Mouse (Mus musculus): ENCODE data around the gene Itprid1. TPM values are rescaled to one million over a fixed set of nuclear protein-coding genes. Genes with fewer than 3 reads are reported as not detected.
A peak's percentile ranks its signal among the peaks of the same experiment; 100 is the strongest.

Gene Itprid1
- polyA plus RNA-seq, 2 experiments = not detected

- H3K9ac ChIP-seq (replicated peaks) = no peak overlapping the region
- no peak overlapping the region for H3K4me3 ChIP-seq (ENCODE audit: insufficient read depth in 1 of 2, low read depth in 2 of 2, low read length in 2 of 2)
- no peaks in the 10 kb centered on the region for H3K9me3 ChIP-seq (ENCODE audit: control insufficient read depth, low read length)
- no peak overlapping the region for H3K27ac ChIP-seq
- 38% methylated on average over 2 of the region's 2 CpGs for WGBS (ENCODE audit: insufficient replicate concordance)
- DNase-seq (ENCODE audit: low read depth in 3 of 3, low spot score in 3 of 3) = no peak
- TF ChIP-seq CTCF (IDR thresholded peaks at IDR 0.05; ENCODE audit: low read depth) (peak; percentile 47), EP300 (IDR thresholded peaks at IDR 0.05; ENCODE audit: low read depth) (no peak)
- no peaks in the 10 kb centered on the region for H3K4me1 ChIP-seq (replicated peaks; ENCODE audit: control insufficient read depth in 2 of 2, insufficient read depth in 2 of 2, low read length in 1 of 2)
- H3K4me2 ChIP-seq (ENCODE audit: low read depth) = no peak overlapping the region
- H3K36me3 ChIP-seq (replicated peaks; ENCODE audit: control insufficient read depth, insufficient read depth, low read depth) = no peaks in the 10 kb centered on the region
- ATAC-seq (ENCODE audit: insufficient read depth) = no peak
- H3K27me3 ChIP-seq (ENCODE audit: control insufficient read depth, insufficient read depth, low read length) = no peaks in the 10 kb centered on the region
Observed at GRCm38 (mm10) chr6:56025533-56025932, 188.8 kb downstream of the Itprid1 start.

- Histone ChIP-seq H3K4me1 (replicated peaks; ENCODE audit: control insufficient read depth in 2 of 2, insufficient read depth in 2 of 2, low read length in 1 of 2) (no peaks in the 10 kb centered on the region), H3K9me3 (ENCODE audit: control insufficient read depth, low read length) (no peaks in the 10 kb centered on the region), H3K9ac (replicated peaks) (no peak overlapping the region), H3K27me3 (ENCODE audit: control insufficient read depth, insufficient read depth, low read length) (no peaks in the 10 kb centered on the region), H3K4me2 (ENCODE audit: low read depth) (no peak overlapping the region), H3K27ac (no peak overlapping the region), H3K36me3 (replicated peaks; ENCODE audit: control insufficient read depth, insufficient read depth, low read depth) (no peaks in the 10 kb centered on the region), H3K4me3 (ENCODE audit: insufficient read depth in 1 of 2, low read depth in 2 of 2, low read length in 2 of 2) (no peak overlapping the region)
- ATAC-seq (ENCODE audit: insufficient read depth) (no peak), DNase-seq (ENCODE audit: low read depth in 3 of 3, low spot score in 3 of 3) (no peak)
- no peak for TF ChIP-seq CTCF (IDR thresholded peaks at IDR 0.05; ENCODE audit: low read depth)
- 61% methylated on average over 6 of the region's 6 CpGs for WGBS (ENCODE audit: insufficient replicate concordance)
Observed at GRCm38 (mm10) chr6:56027318-56027717, 190.6 kb downstream of the Itprid1 start.

- Histone ChIP-seq H3K36me3 (replicated peaks; ENCODE audit: control insufficient read depth, insufficient read depth, low read depth) (no peaks in the 10 kb centered on the region), H3K27ac (no peak overlapping the region), H3K4me2 (ENCODE audit: low read depth) (no peak overlapping the region), H3K27me3 (ENCODE audit: control insufficient read depth, insufficient read depth, low read length) (no peaks in the 10 kb centered on the region), H3K9ac (replicated peaks) (no peak overlapping the region), H3K9me3 (ENCODE audit: control insufficient read depth, low read length) (no peaks in the 10 kb centered on the region), H3K4me3 (ENCODE audit: insufficient read depth in 1 of 2, low read depth in 2 of 2, low read length in 2 of 2) (no peak overlapping the region), H3K4me1 (replicated peaks; ENCODE audit: control insufficient read depth in 2 of 2, insufficient read depth in 2 of 2, low read length in 1 of 2) (no peaks in the 10 kb centered on the region)
- no peak for TF ChIP-seq CTCF (IDR thresholded peaks at IDR 0.05; ENCODE audit: low read depth)
- TF ChIP-seq EP300 (IDR thresholded peaks at IDR 0.05; ENCODE audit: low read depth) = no peak
- ATAC-seq (ENCODE audit: insufficient read depth) (no peak), DNase-seq (ENCODE audit: low read depth in 3 of 3, low spot score in 3 of 3) (no peak)
- WGBS (ENCODE audit: insufficient replicate concordance) = 54% methylated on average over 5 of the region's 5 CpGs
Observed at GRCm38 (mm10) chr6:56027966-56028365, 191.3 kb downstream of the Itprid1 start.

Other genes starting within 250 kb of the Itprid1 start
- 0.32 TPM in 1 of 2 replicates, not detected in the other for gene Neurod6, start 155.6 kb upstream of the Itprid1 start, polyA plus RNA-seq (2012; rRNA removed)
- not detected in 2 replicates for gene Neurod6, start 155.6 kb upstream of the Itprid1 start, polyA plus RNA-seq (2014; fragmentation: Nextera tagmentation; extraction: Ambion mirVana)
- gene Ppp1r17, start 180.6 kb downstream of the Itprid1 start, polyA plus RNA-seq (2012; rRNA removed) = not detected in 2 replicates
- not detected in 2 replicates for gene Ppp1r17, start 180.6 kb downstream of the Itprid1 start, polyA plus RNA-seq (2014; fragmentation: Nextera tagmentation; extraction: Ambion mirVana)